Mouse (Mus musculus): ENCODE measurements around the gene Ttc41.

GRCm38 (mm10) chr10:86700973-86701372 lies 4.6 kb upstream of the Ttc41 start:
- TF ChIP-seq CTCF (IDR thresholded peaks at IDR 0.05; ENCODE audit: low read depth) (no peak), EP300 (IDR thresholded peaks at IDR 0.05; ENCODE audit: low read depth) (no peak)
